ENCODE assay signal across 14 mouse cellular contexts in the genomic region with DNA sequence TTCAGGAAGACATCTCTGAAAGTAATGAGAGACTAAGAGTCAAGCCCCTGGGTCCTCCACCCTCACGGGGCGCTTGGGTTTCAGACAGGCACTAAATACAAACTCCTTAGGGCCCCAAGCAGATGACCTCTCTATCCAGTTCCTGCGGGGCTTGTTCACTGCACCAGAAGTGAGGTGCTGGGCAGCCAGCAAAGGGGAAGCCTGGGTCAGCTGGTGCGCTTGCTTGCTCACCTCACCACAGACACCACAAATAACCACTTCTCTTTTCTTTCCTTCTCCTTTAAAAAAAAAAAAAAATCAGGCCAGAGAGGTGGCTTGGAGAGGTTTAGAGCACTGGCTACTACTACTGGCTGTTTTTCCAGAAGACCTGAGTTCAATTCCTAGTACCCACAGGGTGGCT. TPM values are rescaled to one million over a fixed set of nuclear protein-coding genes. Genes with fewer than 3 reads are reported as not detected.
DNase-seq lines count a peak whose midpoint lies in the region; ATAC-seq and TF ChIP-seq lines count a peak whose summit lies in the region.
"Had no signal": no experiment of that assay in that cellular context is flagged by ENCODE, and none has a peak within 500 bp of the region (broad histone marks: within the 10 kb centered on the region; RNA-seq: fewer than 3 reads in every experiment).

No protein-coding gene starts in this region.

- no peaks in the 10 kb centered on the region for H3K27me3 ChIP-seq in G1E (ENCODE audit: insufficient read depth, low read length)
- no peaks in the 10 kb centered on the region for H3K27me3 ChIP-seq in liver, embryonic 12.5 days (replicated peaks)
- no peaks in the 10 kb centered on the region for H3K27me3 ChIP-seq in forebrain, embryonic 16.5 days (replicated peaks; ENCODE audit: control insufficient read depth, insufficient read depth, low read length)
- H3K27me3 ChIP-seq in midbrain, embryonic 15.5 days (replicated peaks), result no peaks in the 10 kb centered on the region
- H3K27me3 ChIP-seq: intestine, embryonic 15.5 days had no signal

- peak; percentile 22 for ATAC-seq in G1E (ENCODE audit: extremely low read depth, insufficient number of reproducible peaks, low FRiP score, poor library complexity, severe bottlenecking)
- ATAC-seq in liver, embryonic 12.5 days, result no peak
- no peak for ATAC-seq in forebrain, embryonic 16.5 days
- no peak for ATAC-seq in midbrain, embryonic 15.5 days (replicated peaks)
- ATAC-seq: intestine, embryonic 15.5 days had no signal

- H3K4me1 ChIP-seq in G1E (ENCODE audit: insufficient read depth, low read depth, low read length), result peaks cover 100% of the 10 kb centered on the region
- peaks cover 76% of the 10 kb centered on the region for H3K4me1 ChIP-seq in liver, embryonic 12.5 days
- H3K4me1 ChIP-seq in forebrain, embryonic 16.5 days (replicated peaks; ENCODE audit: control insufficient read depth, insufficient read depth, low read length), result peaks cover 19% of the 10 kb centered on the region
- peaks cover 23% of the 10 kb centered on the region; the same call in 1 of the 2 replicates for H3K4me1 ChIP-seq in midbrain, embryonic 15.5 days
- H3K4me1 ChIP-seq: intestine, embryonic 15.5 days had no signal

- H3K4me3 ChIP-seq in G1E (ENCODE audit: low read depth, low read length), result no peak overlapping the region; the same call in 1 of the 2 replicates
- H3K4me3 ChIP-seq in liver, embryonic 12.5 days, result no peak overlapping the region
- H3K4me3 ChIP-seq in forebrain, embryonic 16.5 days (replicated peaks; ENCODE audit: low read length), result no peak overlapping the region
- H3K4me3 ChIP-seq in midbrain, embryonic 15.5 days, result no peak overlapping the region
- H3K4me3 ChIP-seq: heart, embryonic 10.5 days; intestine, embryonic 15.5 days had no signal

- TF ChIP-seq CTCF in G1E (IDR thresholded peaks at IDR 0.05; ENCODE audit: low read depth, low read length), result no peak

- H3K9me3 ChIP-seq in G1E (replicated peaks), result no peaks in the 10 kb centered on the region
- H3K9me3 ChIP-seq in liver, embryonic 12.5 days (replicated peaks), result no peaks in the 10 kb centered on the region
- no peaks in the 10 kb centered on the region for H3K9me3 ChIP-seq in forebrain, embryonic 16.5 days (ENCODE audit: control insufficient read depth, low read length)
- H3K9me3 ChIP-seq in midbrain, embryonic 15.5 days, result no peaks in the 10 kb centered on the region
- H3K9me3 ChIP-seq: heart, embryonic 10.5 days; intestine, embryonic 15.5 days had no signal

- peak overlapping the region; percentile 93; the same call in 1 of the 2 replicates for H3K27ac ChIP-seq in liver, embryonic 12.5 days
- no peak overlapping the region for H3K27ac ChIP-seq in forebrain, embryonic 16.5 days (ENCODE audit: low read length)
- H3K27ac ChIP-seq in midbrain, embryonic 15.5 days, result no peak overlapping the region
- H3K27ac ChIP-seq: heart, embryonic 10.5 days; intestine, embryonic 15.5 days; kidney, postnatal 0 days had no signal

- DNase-seq in 416B (ENCODE audit: low read depth) (peak; percentile 96), G1E (ENCODE audit: low spot score) (peak; percentile 75)
- peak; percentile 75 to 82 for DNase-seq in monocyte, adult 2 months (ENCODE audit: low read depth in 1 of 2, low spot score in 2 of 2)
- DNase-seq in frontal cortex, postnatal 25 days (ENCODE audit: low spot score in 2 of 2), result no peak
- DNase-seq: cerebellum, adult 9-11 months; heart, postnatal 4 days; retina, postnatal 1 day; thymus, postnatal 25 days had no signal

- WGBS in liver, embryonic 12.5 days (ENCODE audit: insufficient replicate concordance), result 49% methylated on average over 4 of the region's 4 CpGs
- WGBS in forebrain, embryonic 16.5 days, result 89% methylated on average over 4 of the region's 4 CpGs
- WGBS in midbrain, embryonic 15.5 days, result 94% methylated on average over 4 of the region's 4 CpGs

- no peak overlapping the region for H3K9ac ChIP-seq in liver, embryonic 12.5 days
- H3K9ac ChIP-seq in forebrain, embryonic 16.5 days (replicated peaks; ENCODE audit: low read depth, low read length), result no peak overlapping the region
- no peak overlapping the region for H3K9ac ChIP-seq in midbrain, embryonic 15.5 days
- H3K9ac ChIP-seq: intestine, embryonic 15.5 days had no signal

- peaks cover 71% of the 10 kb centered on the region for H3K36me3 ChIP-seq in G1E (replicated peaks)
- no peaks in the 10 kb centered on the region for H3K36me3 ChIP-seq in liver, embryonic 12.5 days
- H3K36me3 ChIP-seq in forebrain, embryonic 16.5 days (ENCODE audit: control insufficient read depth, insufficient read depth), result no peaks in the 10 kb centered on the region
- H3K36me3 ChIP-seq in midbrain, embryonic 15.5 days (replicated peaks), result no peaks in the 10 kb centered on the region
- H3K36me3 ChIP-seq: heart, embryonic 10.5 days; intestine, embryonic 15.5 days had no signal

- H3K4me2 ChIP-seq in liver, embryonic 12.5 days, result no peak overlapping the region
- H3K4me2 ChIP-seq in forebrain, embryonic 16.5 days (ENCODE audit: low read length), result no peak overlapping the region
- H3K4me2 ChIP-seq in midbrain, embryonic 15.5 days, result no peak overlapping the region
- H3K4me2 ChIP-seq: intestine, embryonic 15.5 days had no signal

RNA-seq across cellular contexts. Expression of gene Sema4d, which starts 59.0 kb away (rescaled TPM):
- total RNA-seq in G1E (2014; fragmentation: Nextera tagmentation) (62.1 and 66.9 TPM in 2 replicates), G1E (2017) (15.6 and 17.3 TPM in 2 replicates)
- 58.6 and 64.7 TPM in 2 replicates for polyA plus RNA-seq in G1E (2012)
- 10.8 TPM in 2 replicates for polyA plus RNA-seq in liver, embryonic 12.5 days (2016; fragmentation: Nextera tagmentation; extraction: Ambion mirVana)
- 20.8 and 24.6 TPM in 2 replicates for polyA plus RNA-seq in forebrain, embryonic 16.5 days (2015; fragmentation: Nextera tagmentation; extraction: Ambion mirVana)
- polyA plus RNA-seq in midbrain, embryonic 15.5 days (2015; fragmentation: Nextera tagmentation; extraction: Ambion mirVana), result 13.4 and 15.1 TPM in 2 replicates

Comparison
In these comparisons a context has a peak if more than half of its experiments do, and no peak if none do; other contexts are left out.
1. DNase-seq: peak in 416B (single experiment), G1E (single experiment) and monocyte, adult 2 months (2 of 2); none in frontal cortex, postnatal 25 days (0 of 2).